Mouse (Mus musculus): ENCODE measurements around the gene Fbrsl1.

- TF ChIP-seq POLR2A (IDR thresholded peaks at IDR 0.05; ENCODE audit: extremely low read depth, insufficient read depth, low read length) (no peak), CTCF (IDR thresholded peaks at IDR 0.05; ENCODE audit: extremely low read depth, insufficient read depth, low read length) (no peak)
Measured at GRCm38 (mm10) chr5:110471285-110471684, 23.0 kb upstream of the Fbrsl1 start.

Measured in cortical plate, adult 2 months (tissue).